Comparison of ENCODE assay signal across 12 mouse cellular contexts in genomic region chr12:68774800-68775199, GRCm38 (mm10).
DNase-seq lines count a peak whose midpoint lies in the region; ATAC-seq lines count a peak whose summit lies in the region.
"Had no signal": no experiment of that assay in that cellular context is flagged by ENCODE, and none has a peak within 500 bp of the region (broad histone marks: within the 10 kb centered on the region; RNA-seq: fewer than 3 reads in every experiment).

No protein-coding gene starts in this region.

- DNase-seq in frontal cortex, postnatal 10 days (ENCODE audit: low spot score in 2 of 2), result no peak
- peak; percentile 8 for DNase-seq in right cerebral cortex, adult 18-20 months
- no peak for DNase-seq in right cerebral cortex, postnatal 14 days
- peak; percentile 28 for DNase-seq in cerebellum, adult 9-10 months
- no peak for DNase-seq in urinary bladder, postnatal 10 days (ENCODE audit: low spot score)
- DNase-seq in kidney, postnatal 36 days, result no peak
- DNase-seq: B cell, adult 2 months; kidney, postnatal 14 days; midbrain, embryonic 14.5 days had no signal

- ATAC-seq in frontal cortex, adult (ENCODE audit: low TSS enrichment), result peak; percentile 52; the same call in 1 of the 2 replicates
- ATAC-seq: intestine, postnatal 0 days; Patski had no signal

Comparison
In these comparisons a context has a peak if more than half of its experiments do, and no peak if none do; other contexts are left out.
1. DNase-seq: peak in right cerebral cortex, adult 18-20 months (single experiment) and cerebellum, adult 9-10 months (single experiment); none in frontal cortex, postnatal 10 days (0 of 2), right cerebral cortex, postnatal 14 days (single experiment), urinary bladder, postnatal 10 days (single experiment) and kidney, postnatal 36 days (0 of 2).